Mouse (Mus musculus) stomach, postnatal 0 days (tissue): ENCODE measurements around the gene Ncmap. TPM values are rescaled to one million over a fixed set of nuclear protein-coding genes. Genes with fewer than 3 reads are reported as not detected.
A peak's percentile ranks its signal among the peaks of the same experiment; 100 is the strongest.

ENCODE experiments used
- ATAC-seq: fragments of 200-750 bp; cut with Nextera tagmentation; 2 replicates; pipeline ENCODE4 v1.8.0; 2017; ENCODE audit not compliant: low FRiP score, low TSS enrichment
- DNase-seq: peaks from one replicate; pipeline ENCODE4 v3.0.0-alpha.2; 2016; ENCODE audit warnings: low spot score
- H3K27ac ChIP-seq: fragments of 300-500 bp; sonication (generic); replicated peaks from 2 replicates; pipeline ENCODE4 v1.5.1; 2014; ENCODE audit warnings: mild to moderate bottlenecking, control low read depth
- H3K27me3 ChIP-seq: fragments of 300-500 bp; sonication (generic); 2 replicates; pipeline ENCODE4 v1.6.1; 2014; ENCODE audit warnings: low read length; ENCODE audit not compliant: control insufficient read depth, insufficient read depth
- H3K36me3 ChIP-seq: fragments of 300-500 bp; sonication (generic); 2 replicates; pipeline ENCODE4 v1.6.1; 2014; ENCODE audit warnings: low read length, mixed read lengths; ENCODE audit not compliant: control insufficient read depth, insufficient read depth
- H3K4me1 ChIP-seq: fragments of 300-500 bp; sonication (generic); replicated peaks from 2 replicates; pipeline ENCODE4 v1.6.1; 2014; ENCODE audit warnings: antibody characterized with exemption; ENCODE audit not compliant: control insufficient read depth, insufficient read depth
- H3K4me2 ChIP-seq: fragments of 300-500 bp; sonication (generic); replicated peaks from 2 replicates; pipeline ENCODE4 v1.6.1; 2014; ENCODE audit warnings: low read depth, mild to moderate bottlenecking, control low read depth, moderate library complexity
- H3K4me3 ChIP-seq: fragments of 300-500 bp; sonication (generic); 2 replicates; pipeline ENCODE4 v1.5.1; 2014; ENCODE audit warnings: low read depth, low read length, control low read depth
- H3K9ac ChIP-seq: fragments of 300-500 bp; sonication (generic); 2 replicates; pipeline ENCODE4 v1.6.1; 2014; ENCODE audit warnings: mild to moderate bottlenecking, low read length, control low read depth, mixed read lengths
- H3K9me3 ChIP-seq: fragments of 300-500 bp; sonication (generic); 2 replicates; pipeline ENCODE4 v1.6.1; 2016; ENCODE audit warnings: low read length; ENCODE audit not compliant: control insufficient read depth
- CTCF ChIP-seq: IDR thresholded peaks from 2 replicates; pipeline ENCODE4 v1.5.1; 2016; ENCODE audit warnings: antibody characterized with exemption, low read depth, mild to moderate bottlenecking, moderate library complexity
- EP300 ChIP-seq: optimal IDR thresholded peaks from 2 replicates; pipeline ENCODE3; 2016; ENCODE audit warnings: antibody characterized with exemption
- WGBS: fragments of 180-500 bp; shearing (Covaris S2); extraction: QIAGEN DNeasy Blood & Tissue Kit; methylation state at CpG from one replicate; pipeline ENCODE4 v1.1.7; 2014; 5-methylcytosine and 5-hydroxymethylcytosine counted together
- microRNA counts: library from miRNA; unstranded; fragments of <30 nt; microRNA quantifications from one replicate; lab custom pipeline; 2015
- microRNA-seq: library from miRNA; unstranded; fragments of <30 nt; microRNA quantifications from one replicate; pipeline ENCODE4, GENCODE M21; 2016
- polyA plus RNA-seq: library from polyadenylated mRNA; unstranded; fragments of >200 nt; fragmentation: Nextera tagmentation; extraction: Ambion mirVana; gene quantifications from 2 replicates; pipeline ENCODE4 v1.2.1, GENCODE M21; 2015

The Ncmap gene
- polyA plus RNA-seq, 1 experiment from 2014 or later: 39.8 TPM

DNA sequence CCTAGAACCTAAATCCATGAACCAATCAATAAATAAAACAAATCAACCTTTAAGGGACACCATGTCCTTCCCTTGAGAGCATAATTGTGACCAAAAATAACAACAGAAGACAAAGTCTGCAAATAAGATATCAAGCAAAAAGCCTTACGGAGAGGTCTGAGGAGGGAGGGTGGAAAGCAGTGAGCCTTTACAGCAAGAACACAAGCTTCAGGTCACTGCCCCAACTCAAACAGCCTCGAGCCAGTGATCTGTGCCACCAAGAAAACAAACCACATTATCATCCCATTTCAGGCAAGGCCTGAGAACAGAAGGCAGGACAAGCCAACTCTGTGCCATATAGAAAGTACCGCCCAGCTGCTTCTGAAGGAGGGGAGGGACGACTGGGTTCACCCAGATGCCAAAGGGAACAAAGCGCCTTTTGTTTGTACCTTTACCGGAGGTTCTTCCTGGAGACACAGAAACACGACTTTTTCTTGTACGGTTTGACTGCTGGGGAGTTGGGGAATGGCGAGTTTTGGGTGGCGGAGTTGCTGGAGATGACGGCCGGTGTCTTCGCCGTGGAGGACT is 60.6 kb downstream of the Ncmap start:
- H3K4me1 ChIP-seq: no peaks in the 10 kb centered on the region
- TF ChIP-seq CTCF (no peak), EP300 (no peak)
- no peaks in the 10 kb centered on the region for H3K9me3 ChIP-seq
- no peak overlapping the region for H3K4me2 ChIP-seq
- H3K27me3 ChIP-seq: no peaks in the 10 kb centered on the region
- ATAC-seq (peak; percentile 78), DNase-seq (peak; percentile 55)
- H3K36me3 ChIP-seq: peaks cover 46% of the 10 kb centered on the region
- 65% methylated on average over 14 of the region's 14 CpGs for WGBS
- H3K27ac ChIP-seq: peak overlapping the region; percentile 53; the same call in 1 of the 2 replicates
- no peak overlapping the region for H3K4me3 ChIP-seq
- no peak overlapping the region for H3K9ac ChIP-seq

- H3K27me3 ChIP-seq: no peaks in the 10 kb centered on the region
- peaks cover 44% of the 10 kb centered on the region for H3K36me3 ChIP-seq
- H3K27ac ChIP-seq: no peak overlapping the region
- H3K4me1 ChIP-seq: no peaks in the 10 kb centered on the region
- DNase-seq: no peak
- TF ChIP-seq CTCF (no peak), EP300 (no peak)
- no peak overlapping the region for H3K4me3 ChIP-seq
- 65% methylated on average over 3 of the region's 3 CpGs for WGBS
- H3K9me3 ChIP-seq: no peaks in the 10 kb centered on the region
- ATAC-seq: no peak; the same call in 1 of the 2 replicates
- H3K4me2 ChIP-seq: no peak overlapping the region
- H3K9ac ChIP-seq: no peak overlapping the region
These were observed 62.0 kb downstream of the Ncmap start for GRCm38 (mm10) chr4:135336023-135336357.

GRCm38 (mm10) chr4:135335327-135336022 is 62.6 kb downstream of the Ncmap start:
- TF ChIP-seq CTCF: no peak
- no peak for TF ChIP-seq EP300
- DNase-seq (no peak), ATAC-seq (no peak; the same call in 1 of the 2 replicates)

GRCm38 (mm10) chr4:135326469-135326868 is 71.6 kb downstream of the Ncmap start:
- TF ChIP-seq EP300: no peak
- no peak for TF ChIP-seq CTCF
- Histone ChIP-seq H3K9me3 (no peaks in the 10 kb centered on the region), H3K4me2 (no peak overlapping the region), H3K4me3 (no peak overlapping the region), H3K4me1 (no peaks in the 10 kb centered on the region), H3K27me3 (no peaks in the 10 kb centered on the region), H3K27ac (no peak overlapping the region), H3K9ac (no peak overlapping the region), H3K36me3 (peaks cover 56% of the 10 kb centered on the region)
- no peak for ATAC-seq
- DNase-seq: no peak
- 78% methylated on average over 3 of the region's 3 CpGs for WGBS

More at GRCm38 (mm10) chr4:135335327-135336022, 62.6 kb downstream of the Ncmap start:
- no peak overlapping the region for H3K4me3 ChIP-seq
- 56% methylated on average over 9 of the region's 9 CpGs for whole genome bisulfite sequencing
- H3K4me1 ChIP-seq: no peaks in the 10 kb centered on the region
- no peak overlapping the region for H3K4me2 ChIP-seq
- no peak overlapping the region for H3K9ac ChIP-seq
- H3K27ac ChIP-seq: no peak overlapping the region
- H3K36me3 ChIP-seq: peaks cover 43% of the 10 kb centered on the region
- H3K27me3 ChIP-seq: no peaks in the 10 kb centered on the region
- H3K9me3 ChIP-seq: no peaks in the 10 kb centered on the region

DNA sequence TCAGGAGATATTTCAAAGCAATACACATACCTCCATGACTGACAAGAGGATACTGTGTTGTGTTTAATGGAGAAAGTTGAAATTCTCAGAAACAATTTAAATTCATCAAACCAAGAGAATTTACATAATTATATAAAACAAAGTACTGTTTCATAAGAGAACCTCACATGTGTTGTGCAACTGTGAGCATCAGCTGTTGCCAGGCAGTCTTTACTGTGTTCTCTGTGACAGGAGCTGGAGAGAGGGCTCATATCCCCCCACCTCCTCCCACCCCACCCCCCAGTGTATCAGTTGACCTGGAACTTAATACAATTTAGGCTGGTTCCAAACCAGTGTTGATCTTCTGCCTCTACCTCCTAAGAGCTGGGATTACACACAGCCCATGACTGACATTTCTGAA is 72.0 kb downstream of the Ncmap start:
- Histone ChIP-seq H3K36me3 (peaks cover 55% of the 10 kb centered on the region), H3K9me3 (no peaks in the 10 kb centered on the region), H3K4me1 (no peaks in the 10 kb centered on the region), H3K4me3 (no peak overlapping the region), H3K9ac (no peak overlapping the region), H3K27ac (no peak overlapping the region), H3K27me3 (no peaks in the 10 kb centered on the region), H3K4me2 (no peak overlapping the region)
- ATAC-seq (no peak), DNase-seq (no peak)
- TF ChIP-seq EP300 (no peak), CTCF (no peak)

- DNase-seq (peak; percentile 11), ATAC-seq (no peak)
- Histone ChIP-seq H3K36me3 (peaks cover 37% of the 10 kb centered on the region), H3K4me2 (no peak overlapping the region), H3K27me3 (no peaks in the 10 kb centered on the region), H3K9ac (no peak overlapping the region), H3K4me3 (no peak overlapping the region), H3K9me3 (no peaks in the 10 kb centered on the region), H3K27ac (no peak overlapping the region), H3K4me1 (no peaks in the 10 kb centered on the region)
- no peak for TF ChIP-seq EP300
- WGBS: 79% methylated on average over 8 of the region's 8 CpGs
These were observed 75.0 kb downstream of the Ncmap start for GRCm38 (mm10) chr4:135323021-135323420.

MicroRNAs within 50 kb of the gene (microRNA counts, 519-probe panel; counts per million panel counts)
- microRNA mmu-miR-700 (lab: Ali Mortazavi, UCI): not detected

Small RNA genes within 50 kb of the gene (microRNA-seq; reads per million reads assigned to microRNA genes)
- gene Mir700: 272 reads per million, percentile 58 among the genes with 10 or more reads in this experiment

Other genes with a start within 250 kb of the Ncmap start
- gene Clic4, start 125.4 kb downstream of the Ncmap start, polyA plus RNA-seq: 69.2 and 73.6 TPM in 2 replicates
- gene Srrm1, start 44.9 kb downstream of the Ncmap start, polyA plus RNA-seq: 95.9 and 108 TPM in 2 replicates
- gene Rcan3, start 35.6 kb upstream of the Ncmap start, polyA plus RNA-seq: 15.7 and 15.8 TPM in 2 replicates
- 0.16 and 0.18 TPM in 2 replicates for gene Stpg1, start 96.6 kb upstream of the Ncmap start, polyA plus RNA-seq
- gene Nipal3, start 96.8 kb upstream of the Ncmap start, polyA plus RNA-seq: 3.8 and 5.3 TPM in 2 replicates
- gene Grhl3, start 175.4 kb upstream of the Ncmap start, polyA plus RNA-seq: 52.5 and 53.3 TPM in 2 replicates